Mouse (Mus musculus) neural tube, embryonic 13.5 days (tissue): Measurements from ENCODE around the gene Nkx1-1. TPM values are rescaled to one million over a fixed set of nuclear protein-coding genes. Genes with fewer than 3 reads are reported as not detected.
A peak's percentile ranks its signal among the peaks of the same experiment; 100 is the strongest.

Experiments
- ATAC-seq: fragments of 200-750 bp; cut with Nextera tagmentation; 2 replicates; pipeline ENCODE4 v1.8.0; 2017; ENCODE audit warnings: low read depth, mild to moderate bottlenecking, moderate TSS enrichment, moderate library complexity
- H3K27ac ChIP-seq: fragments of 300-500 bp; sonication (generic); replicated peaks from 2 replicates; pipeline ENCODE4 v1.5.1; 2015; ENCODE audit warnings: moderate library complexity, mild to moderate bottlenecking, inconsistent platforms
- H3K27me3 ChIP-seq: fragments of 300-500 bp; sonication (generic); 2 replicates; pipeline ENCODE4 v1.6.1; 2015; ENCODE audit warnings: mild to moderate bottlenecking, inconsistent platforms
- H3K36me3 ChIP-seq: fragments of 300-500 bp; sonication (generic); 2 replicates; pipeline ENCODE4 v1.6.1; 2015; ENCODE audit warnings: mild to moderate bottlenecking, inconsistent platforms
- H3K4me1 ChIP-seq: fragments of 300-500 bp; sonication (generic); replicated peaks from 2 replicates; pipeline ENCODE4 v1.6.1; 2015; ENCODE audit warnings: inconsistent platforms
- H3K4me2 ChIP-seq: fragments of 300-500 bp; sonication (generic); 2 replicates; pipeline ENCODE4 v1.6.1; 2015; ENCODE audit warnings: inconsistent platforms, mild to moderate bottlenecking, moderate library complexity
- H3K4me3 ChIP-seq: fragments of 300-500 bp; sonication (generic); 2 replicates; pipeline ENCODE4 v1.5.1; 2015; ENCODE audit warnings: mild to moderate bottlenecking, inconsistent platforms
- H3K9ac ChIP-seq: fragments of 300-500 bp; sonication (generic); 2 replicates; pipeline ENCODE4 v1.6.1; 2015; ENCODE audit warnings: moderate library complexity, mild to moderate bottlenecking, inconsistent platforms
- H3K9me3 ChIP-seq: fragments of 300-500 bp; sonication (generic); 2 replicates; pipeline ENCODE4 v1.6.1; 2016; ENCODE audit warnings: inconsistent platforms
- WGBS: fragments of 180-500 bp; shearing (Covaris S2); methylation state at CpG from one replicate; pipeline ENCODE4 v1.1.7; 2015; 5-methylcytosine and 5-hydroxymethylcytosine counted together
- polyA plus RNA-seq: library from polyadenylated mRNA; unstranded; fragments of >200 nt; fragmentation: Nextera tagmentation; extraction: Ambion mirVana; gene quantifications from 2 replicates; pipeline ENCODE4 v1.2.1, GENCODE M21; 2015

Gene Nkx1-1
- polyA plus RNA-seq, 1 experiment from 2014 or later, result 0.38 TPM

DNA sequence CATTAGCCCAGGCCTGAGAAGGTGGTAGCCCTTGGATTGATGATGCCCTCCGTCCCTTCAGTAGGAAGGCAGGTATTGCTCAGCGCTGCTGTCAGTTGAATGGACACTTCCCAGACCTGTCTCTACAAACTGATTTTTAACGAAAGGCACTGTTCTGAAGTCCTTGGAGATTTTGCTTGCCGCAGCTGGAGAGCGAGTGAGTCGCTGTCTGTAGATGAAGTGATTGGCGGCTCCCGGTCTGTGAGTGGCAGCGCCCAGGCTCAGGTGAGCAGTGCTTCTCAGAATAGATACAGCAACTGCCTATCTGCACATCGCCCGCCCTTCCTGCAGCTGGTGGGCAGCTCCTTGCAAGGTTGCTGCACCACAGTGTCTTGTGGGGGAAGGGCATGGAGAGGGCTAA, 38.1 kb downstream of the Nkx1-1 start:
- Histone ChIP-seq H3K9me3 (no peaks in the 10 kb centered on the region), H3K9ac (no peak overlapping the region), H3K27me3 (peaks cover 24% of the 10 kb centered on the region), H3K27ac (no peak overlapping the region), H3K4me2 (no peak overlapping the region), H3K4me1 (peaks cover 49% of the 10 kb centered on the region), H3K4me3 (no peak overlapping the region), H3K36me3 (peaks cover 19% of the 10 kb centered on the region)
- ATAC-seq, result no peak
- 81% methylated on average over 11 of the region's 11 CpGs for WGBS

DNA sequence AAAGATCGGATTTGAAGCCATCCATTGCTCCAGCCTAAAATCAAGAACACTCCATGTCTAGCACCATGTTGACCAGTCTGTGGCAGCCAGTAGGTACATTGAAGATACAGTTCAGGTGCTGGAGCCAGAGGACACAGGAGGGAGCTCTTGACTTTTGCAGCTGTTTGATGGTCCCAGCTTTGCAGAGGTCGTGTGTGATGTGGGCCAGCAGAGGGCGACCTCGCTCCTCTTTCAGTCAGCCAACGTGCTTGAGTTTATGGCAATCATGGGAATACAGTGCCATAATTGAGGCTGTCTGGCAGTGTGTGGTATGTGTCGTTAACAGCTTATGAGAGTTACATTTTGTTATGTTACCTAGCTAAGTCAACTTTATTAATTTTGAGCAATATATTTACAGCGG, 40.0 kb downstream of the Nkx1-1 start:
- Histone ChIP-seq H3K9ac (no peak overlapping the region), H3K27ac (no peak overlapping the region), H3K4me1 (peaks cover 36% of the 10 kb centered on the region), H3K27me3 (peaks cover 24% of the 10 kb centered on the region), H3K4me2 (no peak overlapping the region), H3K4me3 (no peak overlapping the region), H3K36me3 (peaks cover 31% of the 10 kb centered on the region), H3K9me3 (no peaks in the 10 kb centered on the region)
- WGBS, result 19% methylated on average over 7 of the region's 7 CpGs
- peak; percentile 80 for ATAC-seq

DNA sequence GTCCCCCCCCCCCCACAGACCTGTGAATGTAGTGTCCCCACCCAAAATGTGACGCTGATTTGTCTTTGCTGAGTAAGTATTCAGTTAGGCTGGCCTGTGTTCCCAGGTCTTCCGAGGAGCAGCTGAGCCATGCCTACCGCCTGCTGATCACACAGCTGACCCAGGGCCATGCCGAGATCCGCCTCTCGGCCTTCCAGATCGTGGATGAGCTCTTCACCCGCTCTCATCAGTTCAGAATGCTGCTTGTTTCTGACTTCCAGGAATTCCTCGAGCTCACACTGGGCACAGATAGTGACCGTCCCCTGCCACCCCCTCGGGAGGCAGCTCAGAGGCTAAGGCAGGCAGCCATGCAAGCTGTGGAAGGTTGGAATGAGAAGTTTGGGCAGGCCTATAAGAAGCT, 46.2 kb downstream of the Nkx1-1 start:
- 86% methylated on average over 11 of the region's 11 CpGs for WGBS
- peaks cover 51% of the 10 kb centered on the region for H3K36me3 ChIP-seq
- no peaks in the 10 kb centered on the region; the same call in 1 of the 2 replicates for H3K27me3 ChIP-seq
- no peak overlapping the region for H3K9ac ChIP-seq
- no peak overlapping the region for H3K27ac ChIP-seq
- no peak overlapping the region for H3K4me2 ChIP-seq
- ATAC-seq, result no peak
- H3K4me1 ChIP-seq, result no peaks in the 10 kb centered on the region
- no peak overlapping the region for H3K4me3 ChIP-seq
- no peaks in the 10 kb centered on the region for H3K9me3 ChIP-seq

Other genes starting within 250 kb of the Nkx1-1 start
- 2.7 and 3.0 TPM in 2 replicates for gene Spon2, start 215.5 kb downstream of the Nkx1-1 start, polyA plus RNA-seq
- gene Ctbp1, start 159.0 kb downstream of the Nkx1-1 start, polyA plus RNA-seq, result 505 and 526 TPM in 2 replicates
- 115 and 123 TPM in 2 replicates for gene Maea, start 98.5 kb downstream of the Nkx1-1 start, polyA plus RNA-seq
- 7.9 and 8.6 TPM in 2 replicates for gene Uvssa, start 55.4 kb downstream of the Nkx1-1 start, polyA plus RNA-seq
- gene Fam53a, start 195.7 kb upstream of the Nkx1-1 start, polyA plus RNA-seq, result 28.8 and 31.4 TPM in 2 replicates
- gene Gm9903, start 195.9 kb upstream of the Nkx1-1 start, polyA plus RNA-seq, result 0.71 and 0.95 TPM in 2 replicates
- 113 and 132 TPM in 2 replicates for gene Slbp, start 218.6 kb upstream of the Nkx1-1 start, polyA plus RNA-seq
- gene Tacc3, start 224.2 kb upstream of the Nkx1-1 start, polyA plus RNA-seq, result 40.7 and 46.3 TPM in 2 replicates
- 24.7 and 27.6 TPM in 2 replicates for gene Tmem129, start 224.4 kb upstream of the Nkx1-1 start, polyA plus RNA-seq